Mouse (Mus musculus) stomach, embryonic 15.5 days (tissue): ENCODE results near the gene Irx6. TPM values are rescaled to one million over a fixed set of nuclear protein-coding genes. Genes with fewer than 3 reads are reported as not detected.

Source experiments
- ATAC-seq: fragments of 200-750 bp; cut with Nextera tagmentation; 2 replicates; pipeline ENCODE4 v1.8.0; 2017; ENCODE audit warnings: low read depth, moderate number of reproducible peaks, moderate TSS enrichment; ENCODE audit not compliant: insufficient read depth, low FRiP score
- H3K27ac ChIP-seq: fragments of 300-500 bp; sonication (generic); 2 replicates; pipeline ENCODE4 v1.5.1; 2015; ENCODE audit warnings: mild to moderate bottlenecking, inconsistent platforms
- H3K27me3 ChIP-seq: fragments of 300-500 bp; sonication (generic); replicated peaks from 2 replicates; pipeline ENCODE4 v1.6.1; 2015; ENCODE audit warnings: inconsistent platforms
- H3K36me3 ChIP-seq: fragments of 300-500 bp; sonication (generic); 2 replicates; pipeline ENCODE4 v1.6.1; 2015; ENCODE audit warnings: inconsistent platforms
- H3K4me1 ChIP-seq: fragments of 300-500 bp; sonication (generic); 2 replicates; pipeline ENCODE4 v1.6.1; 2015; ENCODE audit warnings: inconsistent platforms
- H3K4me2 ChIP-seq: fragments of 300-500 bp; sonication (generic); 2 replicates; pipeline ENCODE4 v1.6.1; 2015; ENCODE audit warnings: mild to moderate bottlenecking, inconsistent platforms
- H3K4me3 ChIP-seq: fragments of 300-500 bp; sonication (generic); replicated peaks from 2 replicates; pipeline ENCODE4 v1.5.1; 2015; ENCODE audit warnings: inconsistent platforms
- H3K9ac ChIP-seq: fragments of 300-500 bp; sonication (generic); 2 replicates; pipeline ENCODE4 v1.6.1; 2015; ENCODE audit warnings: inconsistent platforms
- H3K9me3 ChIP-seq: fragments of 300-500 bp; sonication (generic); 2 replicates; pipeline ENCODE4 v1.6.1; 2016; ENCODE audit warnings: inconsistent platforms
- WGBS: fragments of 180-500 bp; shearing (Covaris S2); methylation state at CpG from one replicate; pipeline ENCODE4 v1.1.7; 2015; 5-methylcytosine and 5-hydroxymethylcytosine counted together
- polyA plus RNA-seq: library from polyadenylated mRNA; unstranded; fragments of >200 nt; fragmentation: Nextera tagmentation; extraction: Ambion mirVana; gene quantifications from 2 replicates; pipeline ENCODE4 v1.2.1, GENCODE M21; 2015

The Irx6 gene
- polyA plus RNA-seq, 1 experiment from 2014 or later: 0.09 TPM

- Histone ChIP-seq H3K4me2 (no peak overlapping the region), H3K9me3 (no peaks in the 10 kb centered on the region), H3K4me3 (no peak overlapping the region), H3K36me3 (no peaks in the 10 kb centered on the region), H3K4me1 (no peaks in the 10 kb centered on the region), H3K27me3 (0 out of 2 replicates have a peak, but pooled peaks cover 3% of the 10 kb centered on the region), H3K27ac (no peak overlapping the region), H3K9ac (no peak overlapping the region)
- WGBS: 54% methylated on average over 7 of the region's 7 CpGs
- no peak for ATAC-seq
Observed at GRCm38 (mm10) chr8:92723947-92724346, 49.9 kb downstream of the Irx6 start.

GRCm38 (mm10) chr8:92724359-92724758 lies 50.3 kb downstream of the Irx6 start:
- no peaks in the 10 kb centered on the region for H3K36me3 ChIP-seq
- no peaks in the 10 kb centered on the region for H3K4me1 ChIP-seq
- ATAC-seq: no peak
- no peak overlapping the region for H3K9ac ChIP-seq
- no peaks in the 10 kb centered on the region for H3K9me3 ChIP-seq
- 69% methylated on average over 8 of the region's 8 CpGs for WGBS
- H3K4me3 ChIP-seq: no peak overlapping the region
- no peak overlapping the region for H3K4me2 ChIP-seq
- H3K27me3 ChIP-seq: 0 out of 2 replicates have a peak, but pooled peaks cover 3% of the 10 kb centered on the region
- no peak overlapping the region for H3K27ac ChIP-seq

Other genes with a start within 250 kb of the Irx6 start
- 159 and 169 TPM in 2 replicates for gene Mmp2, start 153.0 kb downstream of the Irx6 start, polyA plus RNA-seq
- 10.4 and 14.2 TPM in 2 replicates for gene Lpcat2, start 181.1 kb downstream of the Irx6 start, polyA plus RNA-seq
- gene Capns2, start 227.1 kb downstream of the Irx6 start, polyA plus RNA-seq: 3.8 and 7.5 TPM in 2 replicates